Mouse (Mus musculus) lung, adult 2 months (tissue): ENCODE measurements at regions not wholly inside any gene's neighbourhood (a gene's known extent, or its start where the extent isn't known, plus 50 kb on each side); places are given as distances from the start of the nearest gene placed in this dataset.

Experiments used
- CTCF ChIP-seq: fragments of 200-500 bp; IDR thresholded peaks from 2 replicates; pipeline ENCODE4 v1.5.1; 2011; ENCODE audit warnings: mild to moderate bottlenecking, low read length, control low read depth; ENCODE audit not compliant: insufficient read depth
- POLR2A ChIP-seq: fragments of 200-500 bp; IDR thresholded peaks from 2 replicates; pipeline ENCODE4 v1.6.1; 2011; ENCODE audit warnings: low read depth, mild to moderate bottlenecking, control low read depth, low read length, borderline replicate concordance; ENCODE audit errors: extremely low read depth

DNA sequence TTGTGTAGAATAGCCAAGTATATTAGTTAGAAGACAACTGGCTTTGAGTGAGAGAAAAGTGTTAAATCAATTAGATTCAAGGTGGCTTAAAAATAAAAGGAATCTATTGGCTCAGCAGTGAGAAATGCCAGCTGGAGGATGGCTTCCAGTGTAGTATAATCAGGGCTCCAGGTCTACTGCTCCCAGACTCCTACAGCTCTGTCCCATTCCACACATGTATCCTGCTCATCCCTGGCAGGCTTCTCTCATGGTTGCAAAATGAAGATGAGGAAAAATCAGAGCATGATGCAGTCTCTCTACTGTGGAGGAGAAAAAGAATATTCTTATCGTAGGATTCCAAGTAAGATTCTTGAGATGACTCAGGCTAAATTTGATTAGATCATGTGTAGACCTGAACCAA, 263.7 kb upstream of the Marcks start:
- TF ChIP-seq POLR2A (no peak), CTCF (no peak)
